Mouse (Mus musculus) layer of hippocampus, adult 9-10 months (tissue): ENCODE measurements around the gene Slc25a16.
A peak's percentile ranks its signal among the peaks of the same experiment; 100 is the strongest.

Experiments
- DNase-seq: peaks from one replicate; pipeline ENCODE4 v3.0.0; 2022; ENCODE audit warnings: low spot score

The Slc25a16 gene

DNA sequence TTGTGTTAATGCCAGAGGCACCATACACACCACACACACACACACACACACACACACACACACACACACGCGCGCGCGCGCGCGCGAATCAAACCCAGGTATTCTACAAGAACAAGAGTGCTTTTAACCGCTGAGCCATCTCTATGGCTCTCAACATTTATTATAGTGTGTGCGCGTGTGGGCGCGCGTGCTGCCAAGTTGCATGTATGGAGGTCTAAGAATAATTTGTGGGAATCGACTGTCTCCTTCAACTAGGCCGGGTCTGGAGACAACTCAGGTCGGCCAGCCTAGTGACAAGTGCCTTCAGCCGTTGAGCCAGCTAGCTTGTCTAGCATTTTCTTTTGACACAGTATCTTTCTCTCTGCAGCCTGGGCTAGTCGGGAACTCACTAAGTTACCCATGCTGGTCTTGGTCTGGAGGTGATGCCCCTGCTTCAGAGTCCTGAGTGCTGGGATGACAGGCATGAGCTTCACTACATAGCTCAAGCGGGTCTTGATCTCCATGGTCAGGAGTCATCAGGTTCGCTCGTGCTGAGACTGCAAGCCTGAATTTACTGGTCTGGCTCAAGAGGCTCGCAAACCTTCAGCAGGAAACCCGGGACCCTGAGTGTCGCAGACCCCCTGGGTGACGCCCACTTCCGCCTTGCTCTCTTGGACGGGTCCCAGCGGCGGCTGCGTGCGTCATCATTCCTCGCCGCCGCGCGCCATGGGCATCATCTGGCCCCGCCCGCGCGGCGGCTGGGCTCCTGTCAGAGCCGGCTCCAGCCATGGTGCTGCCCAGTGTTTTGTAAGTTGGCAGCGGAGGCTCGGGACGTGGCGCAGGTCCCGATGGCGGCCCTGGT lies at the start of gene Slc25a16:
Gene Slc25a16, plus strand, starts transcription at position 709 of the 841 bp plus-strand sequence.
- peak; percentile 88 for DNase-seq

DNA sequence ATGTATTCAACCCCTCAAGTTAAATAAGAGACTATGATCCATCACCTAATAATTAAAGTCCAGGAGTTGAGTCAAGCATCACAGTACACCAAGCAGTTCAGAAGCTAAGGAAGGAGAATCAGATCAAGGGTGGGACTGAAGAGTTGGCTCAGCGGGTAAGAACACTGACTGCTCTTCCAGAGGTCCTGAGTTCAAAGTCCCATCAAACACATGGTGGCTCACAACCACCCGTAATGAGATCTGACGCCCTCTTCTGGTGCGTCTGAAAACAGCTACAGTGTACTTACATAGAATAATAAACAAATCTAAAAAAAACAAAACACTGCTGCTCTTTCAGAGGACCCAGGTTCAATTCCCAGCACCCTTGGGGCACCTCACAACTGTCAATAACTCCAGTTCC lies 45.6 kb upstream of the Slc25a16 start:
- DNase-seq = no peak

DNA sequence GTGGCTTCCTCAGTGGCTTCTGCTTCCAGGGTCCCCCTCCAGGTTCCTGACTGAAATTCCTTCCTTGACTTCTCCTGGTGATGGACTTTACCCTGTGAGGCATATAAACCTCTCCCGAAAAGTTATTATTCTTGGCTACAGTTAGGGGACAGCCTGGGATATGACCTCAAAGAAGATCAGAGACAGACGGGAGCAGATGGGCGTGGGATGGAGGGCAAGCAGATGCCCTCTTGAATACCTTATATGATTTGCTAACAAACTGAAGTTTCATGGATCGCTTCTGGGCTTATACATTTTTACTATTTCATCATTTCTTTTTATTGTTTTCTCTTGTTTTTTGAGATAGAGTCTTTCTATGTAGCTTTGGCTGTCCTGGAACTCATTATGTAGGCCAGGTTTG lies 44.9 kb upstream of the Slc25a16 start:
- DNase-seq = no peak

DNA sequence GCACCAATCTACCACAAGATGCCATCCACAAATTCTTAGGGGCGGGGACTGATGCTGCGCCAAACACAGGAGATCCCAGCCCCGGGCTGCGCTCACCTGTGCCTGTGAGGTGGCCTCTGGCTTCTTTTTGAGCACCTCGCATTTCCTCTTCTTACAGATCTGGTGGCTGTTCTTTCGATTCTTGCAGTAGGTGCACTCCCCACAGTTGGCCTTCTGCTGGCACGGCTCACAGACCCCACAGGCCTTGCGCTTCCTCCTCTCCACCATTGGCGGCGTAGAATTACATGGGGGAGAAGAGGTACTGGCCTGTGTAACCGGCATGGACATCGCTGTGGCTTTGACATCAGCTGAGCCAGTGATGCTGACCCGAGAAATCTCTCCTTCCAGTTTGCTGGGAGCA lies 42.4 kb upstream of the Slc25a16 start:
- DNase-seq = no peak

DNA sequence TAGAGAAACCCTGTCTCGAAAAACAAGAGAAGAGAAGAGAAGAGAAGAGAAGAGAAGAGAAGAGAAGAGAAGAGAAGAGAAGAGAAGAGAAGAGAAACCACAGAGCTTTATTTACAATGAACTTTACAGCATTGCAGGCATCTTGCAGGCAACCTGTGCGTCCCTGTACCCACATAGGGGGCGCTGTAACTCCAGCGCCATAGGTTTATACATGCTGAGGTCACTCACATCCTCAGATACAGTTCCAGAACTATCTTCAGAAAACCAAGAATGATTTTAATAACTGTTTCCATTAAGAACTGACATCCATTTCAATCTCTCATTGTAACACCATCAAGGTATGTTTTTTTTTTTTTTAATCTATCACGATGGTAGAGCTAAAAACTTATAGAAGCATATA lies 39.2 kb upstream of the Slc25a16 start:
- no peak for DNase-seq

DNA sequence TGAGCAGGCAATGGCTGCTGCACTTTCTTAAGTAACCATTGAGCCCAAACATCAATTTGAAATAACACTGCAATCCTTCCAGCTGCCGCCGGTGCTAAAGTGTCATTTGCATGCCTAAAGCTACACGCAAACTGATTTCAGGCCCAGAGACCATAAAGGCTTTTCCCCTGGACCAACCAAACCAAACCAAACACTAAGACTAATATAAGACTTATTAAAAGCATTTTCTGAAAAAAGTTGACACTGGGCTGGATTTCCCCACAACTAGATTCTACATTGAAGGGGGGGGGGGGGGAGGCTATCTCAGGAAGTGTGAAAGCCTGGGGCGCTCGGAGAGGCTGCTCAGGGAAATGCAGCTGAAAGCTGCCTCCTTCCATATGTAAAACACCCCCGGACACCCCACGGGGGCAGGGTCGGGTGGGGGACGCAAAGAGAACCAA lies 36.5 kb upstream of the Slc25a16 start:
- DNase-seq = no peak

DNA sequence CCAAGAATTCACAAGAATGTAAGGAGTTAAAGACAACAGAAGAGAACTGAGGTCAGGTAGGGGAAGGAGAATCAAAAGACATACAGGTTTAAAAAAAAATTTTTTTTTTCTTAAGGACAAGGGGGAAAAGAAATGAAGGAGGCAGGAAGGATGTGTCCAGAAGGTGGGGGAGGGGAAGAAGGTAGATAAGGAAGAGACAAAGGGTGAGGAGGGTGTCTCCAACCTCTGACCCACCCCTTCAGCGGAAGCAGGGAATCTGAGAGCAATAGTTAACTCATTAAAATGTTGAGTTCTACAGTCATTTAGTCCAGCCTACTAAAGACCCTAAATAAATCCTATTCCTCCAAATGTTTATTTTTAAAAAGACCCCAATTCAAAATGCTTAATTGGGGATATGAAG lies 35.9 kb upstream of the Slc25a16 start:
- no peak for DNase-seq

DNA sequence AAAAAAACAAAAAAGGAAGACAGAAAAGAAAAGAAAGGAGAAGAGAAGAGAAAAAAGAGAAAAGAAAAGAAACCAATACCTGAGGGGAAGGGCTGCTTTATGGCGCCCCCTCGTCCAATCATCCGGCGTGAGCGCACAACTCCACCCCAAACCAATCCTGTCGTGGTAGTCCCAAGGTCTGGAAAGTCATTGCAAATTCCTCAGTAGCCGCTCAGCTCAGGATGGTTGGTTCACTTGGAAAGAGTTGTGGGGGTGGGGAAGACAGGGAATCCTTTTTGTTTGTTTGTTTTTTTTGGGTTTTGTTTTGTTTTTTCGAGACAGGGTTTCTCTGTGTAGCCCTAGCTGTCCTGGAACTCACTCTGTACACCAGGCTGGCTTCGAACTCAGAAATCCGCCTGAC lies 35.0 kb upstream of the Slc25a16 start:
- no peak for DNase-seq

DNA sequence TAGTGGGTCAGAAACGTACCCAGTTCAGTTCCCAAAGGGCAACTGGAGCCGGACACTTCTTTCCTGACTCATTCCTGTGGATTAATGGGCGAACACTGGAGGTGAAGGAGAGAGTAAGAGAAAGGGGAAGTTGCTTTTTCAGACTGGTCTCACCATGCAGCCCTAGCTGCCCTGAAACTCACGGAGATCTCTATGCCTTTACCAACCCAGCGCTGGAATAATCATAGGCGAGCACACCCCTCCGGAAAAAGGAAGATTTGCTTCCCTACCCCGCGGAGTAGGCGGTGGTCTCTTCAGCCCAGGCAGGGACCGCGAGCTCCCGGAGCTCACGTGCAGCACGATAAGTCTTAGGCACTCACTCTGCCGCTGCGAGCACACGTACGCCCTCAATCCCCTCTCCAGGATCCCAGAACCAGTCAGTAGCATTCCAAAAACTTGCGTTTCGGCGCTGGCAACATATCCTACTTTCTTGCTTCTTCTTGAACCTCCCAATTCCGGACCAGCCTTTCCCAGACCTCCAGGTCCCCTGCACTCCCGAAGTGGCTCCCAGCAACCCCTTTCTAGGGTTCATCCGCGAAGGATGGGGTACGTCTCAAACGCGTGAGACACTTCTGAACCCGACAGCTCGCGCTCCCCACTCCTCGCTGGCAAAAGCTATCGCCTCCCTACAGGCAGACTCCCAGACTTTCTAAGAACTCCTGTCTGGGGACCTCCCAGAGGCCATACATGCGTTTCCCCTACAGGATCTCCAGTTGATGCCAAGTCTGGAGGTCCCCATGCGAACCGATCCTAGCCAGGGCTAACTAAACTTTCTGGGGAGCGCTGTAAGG lies 34.2 kb upstream of the Slc25a16 start:
- DNase-seq = no peak

DNA sequence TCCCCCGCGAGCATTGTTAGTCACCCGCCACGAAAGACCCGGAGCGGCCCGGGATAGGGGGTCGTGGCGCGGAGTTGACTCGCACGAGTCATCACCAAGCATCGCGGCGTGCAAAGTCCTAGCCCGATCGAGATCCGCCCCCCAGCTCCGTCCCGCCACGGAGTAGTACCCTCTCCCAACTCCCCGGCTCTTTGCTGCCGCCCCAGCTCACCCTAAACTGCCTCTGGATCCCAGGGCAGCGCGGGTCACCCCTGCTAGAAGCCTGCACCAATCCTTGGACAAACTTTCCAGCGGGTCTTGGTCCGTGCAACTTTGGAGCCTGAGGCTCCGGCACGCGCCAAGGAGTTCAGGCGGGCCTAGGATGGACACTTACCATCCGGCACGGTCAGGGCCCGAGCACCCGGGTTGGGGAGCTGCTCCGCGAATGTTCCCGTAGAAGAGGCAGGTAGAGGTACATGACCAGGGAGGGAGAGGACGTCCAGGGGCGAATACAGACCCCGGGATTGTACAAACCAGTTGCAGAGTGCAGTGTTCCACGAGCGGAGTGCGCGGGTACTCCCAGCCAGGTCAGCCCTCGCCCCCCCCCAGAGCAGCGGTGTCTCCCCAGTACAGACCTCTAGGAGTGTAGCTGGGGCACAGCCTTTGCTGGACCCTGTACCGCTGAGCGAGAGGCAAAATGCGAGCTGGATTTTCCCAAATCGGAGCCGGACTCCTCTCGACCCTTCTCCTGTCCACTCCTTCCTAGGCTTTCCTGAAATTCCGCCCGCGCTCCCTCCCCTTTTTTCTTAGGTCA lies 33.4 kb upstream of the Slc25a16 start:
- DNase-seq = no peak

DNA sequence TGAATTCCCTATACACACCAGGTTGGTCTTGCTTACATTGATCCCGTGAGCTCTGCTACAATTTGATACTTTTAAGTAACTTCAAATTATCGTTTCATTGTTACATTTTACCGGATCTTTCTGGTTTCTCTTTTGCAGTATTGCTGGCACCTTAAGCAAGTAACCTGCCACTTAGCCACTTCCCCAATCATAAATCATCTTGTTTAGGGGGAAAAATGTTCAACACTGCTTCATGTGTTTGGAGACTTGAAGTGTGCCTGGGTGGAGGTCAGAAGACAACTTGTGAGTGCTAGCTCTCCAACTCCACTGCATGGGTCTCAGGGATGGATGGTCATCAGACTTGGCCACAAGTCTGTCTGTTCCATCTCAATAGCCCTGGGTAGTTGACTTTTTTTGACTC lies 29.4 kb upstream of the Slc25a16 start:
- no peak for DNase-seq

DNA sequence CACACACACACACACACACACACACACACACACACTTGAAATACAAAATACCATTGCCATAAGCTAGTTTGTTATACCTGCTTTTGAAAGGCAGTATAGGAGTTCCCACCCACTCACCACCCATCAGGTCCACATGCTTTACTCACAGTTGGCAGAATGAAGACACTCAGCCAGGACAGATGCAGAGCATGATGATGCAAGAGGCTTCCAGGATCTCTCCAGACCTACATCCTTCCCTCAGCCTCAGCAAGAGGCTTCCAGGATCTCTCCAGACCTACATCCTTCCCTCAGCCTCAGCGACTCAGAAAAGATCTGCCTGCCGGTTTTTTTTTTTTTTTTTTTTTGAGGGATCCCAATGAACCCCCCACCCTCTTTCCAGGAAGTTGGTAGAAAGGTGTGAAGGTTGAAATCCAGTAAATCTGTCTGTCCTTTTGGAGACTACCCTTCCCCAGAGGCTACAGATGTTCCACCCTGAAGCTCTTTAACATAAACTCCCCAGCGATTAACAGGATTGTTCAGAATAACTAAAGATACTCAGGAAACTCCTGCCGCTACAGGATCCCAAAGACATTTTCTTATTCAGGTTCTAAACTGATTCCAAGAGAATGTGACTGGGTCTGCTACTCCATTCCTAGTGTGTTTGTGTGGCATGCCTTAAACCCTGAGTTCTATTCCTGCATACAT lies 27.7 kb upstream of the Slc25a16 start:
- no peak for DNase-seq

DNA sequence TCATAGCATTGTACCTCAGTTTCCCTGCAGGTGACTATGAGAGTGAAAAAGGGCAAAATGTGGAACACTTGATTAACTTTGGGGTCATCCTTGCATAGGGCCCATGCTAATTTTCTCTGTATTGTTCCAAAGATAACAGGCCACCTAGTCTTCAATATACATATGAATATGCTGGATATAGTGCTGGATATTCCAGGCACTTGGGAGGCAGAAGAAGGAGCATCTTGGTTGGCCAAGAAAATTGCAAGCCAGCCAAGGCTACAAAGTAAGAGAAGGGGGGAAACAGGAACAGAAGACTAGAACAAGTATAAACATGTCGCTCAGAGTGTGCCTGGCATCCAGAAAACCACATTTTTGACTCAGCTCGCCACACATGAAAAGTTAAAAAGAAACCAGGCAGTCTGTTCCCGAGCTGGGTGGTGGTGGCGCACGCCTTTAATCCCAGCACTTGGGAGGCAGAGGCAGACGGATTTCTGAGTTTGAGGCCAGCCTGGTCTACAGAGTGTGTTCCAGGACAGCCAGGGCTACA lies 27.0 kb upstream of the Slc25a16 start:
- no peak for DNase-seq

DNA sequence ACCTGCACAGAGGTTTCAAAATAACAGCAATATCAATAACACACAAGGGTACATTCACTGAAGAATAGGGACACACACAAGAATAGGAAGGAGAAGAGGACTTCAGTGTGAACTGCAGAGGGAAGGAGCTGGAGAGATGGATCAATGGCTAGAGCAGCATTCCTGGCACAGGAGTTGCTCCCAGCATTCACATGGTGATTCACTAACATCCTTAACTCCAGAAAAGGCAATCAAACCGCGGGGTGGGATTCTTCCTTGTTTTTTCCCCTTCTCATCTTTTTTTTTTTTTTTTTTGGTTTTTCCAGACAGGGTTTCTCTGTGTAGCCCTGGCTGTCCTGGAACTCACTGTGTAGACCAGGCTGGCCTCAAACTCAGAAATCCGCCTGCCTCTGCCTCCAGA lies 26.0 kb upstream of the Slc25a16 start:
- no peak for DNase-seq

DNA sequence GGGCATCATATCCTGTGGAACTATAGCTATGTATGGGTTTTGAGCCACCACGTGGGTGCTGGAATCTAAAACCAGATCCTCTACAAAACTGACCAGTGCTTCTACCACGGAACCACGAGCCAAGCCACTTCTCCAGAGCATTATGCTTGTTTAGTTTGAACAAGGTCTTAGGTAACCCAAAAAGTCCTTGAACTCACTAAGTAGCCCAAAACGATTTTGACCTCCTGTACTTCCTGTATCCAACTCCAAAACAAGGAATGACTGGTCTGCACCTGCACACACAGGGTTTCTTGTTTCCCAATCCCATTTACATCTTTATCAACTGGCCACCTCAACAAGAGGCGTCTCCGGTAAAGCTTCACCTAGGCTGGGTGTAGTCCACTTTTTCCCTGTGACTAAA lies 25.0 kb upstream of the Slc25a16 start:
- no peak for DNase-seq

DNA sequence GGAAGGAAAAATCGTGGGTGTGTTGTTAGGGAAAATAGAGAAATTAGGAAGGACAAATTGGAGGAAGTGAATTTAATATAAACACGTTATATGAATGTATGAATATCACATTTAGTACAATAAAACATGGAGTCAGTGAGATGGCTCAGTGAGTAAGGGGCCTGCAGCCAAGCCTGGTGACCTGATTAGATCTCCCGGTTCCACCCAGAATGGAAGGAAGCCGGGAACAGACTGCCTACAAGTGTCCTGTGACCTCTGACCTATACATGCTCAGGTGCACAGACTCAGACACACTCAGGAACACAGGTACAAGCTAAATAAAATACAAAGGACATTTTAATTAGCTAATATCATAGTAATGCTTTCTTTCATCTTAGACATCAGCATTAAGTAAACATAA lies 24.4 kb upstream of the Slc25a16 start:
- no peak for DNase-seq

DNA sequence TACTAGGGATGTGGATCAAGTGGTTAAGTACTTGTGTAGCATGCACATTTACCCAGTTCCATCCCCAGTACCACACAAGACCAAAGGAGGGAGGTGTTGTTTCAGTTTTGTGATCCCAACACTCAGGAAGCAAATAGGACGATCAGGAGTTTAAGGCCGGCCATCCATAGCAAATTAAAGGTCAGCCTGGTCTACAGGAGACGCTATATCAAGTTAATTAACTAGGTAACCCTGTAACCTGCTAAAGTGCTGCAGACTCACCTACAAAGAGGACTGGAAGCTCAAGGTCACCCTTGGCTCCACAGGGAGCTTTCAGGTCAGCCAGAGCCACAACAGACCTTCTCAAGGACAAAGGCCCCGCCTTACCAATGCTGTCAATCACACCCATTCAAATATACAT lies 23.7 kb upstream of the Slc25a16 start:
- no peak for DNase-seq

DNA sequence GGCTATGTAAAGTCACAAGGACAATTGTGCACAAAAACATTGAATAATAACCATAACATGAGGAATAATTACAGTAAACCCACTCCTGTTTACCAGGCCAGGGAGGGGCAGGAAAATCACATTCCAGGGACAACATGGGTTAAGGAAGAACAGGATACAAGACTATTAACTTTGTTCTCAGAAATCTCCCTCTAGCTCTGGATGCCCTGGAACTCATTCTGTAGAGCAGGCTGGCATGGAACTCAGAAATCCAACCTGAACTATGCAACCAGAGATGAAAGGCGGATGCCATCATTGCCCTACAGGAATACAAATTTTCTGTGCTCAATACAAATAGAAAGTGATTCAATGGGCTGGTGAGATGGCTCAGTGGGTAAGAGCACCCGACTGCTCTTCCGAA lies 23.0 kb upstream of the Slc25a16 start:
- DNase-seq = no peak

DNA sequence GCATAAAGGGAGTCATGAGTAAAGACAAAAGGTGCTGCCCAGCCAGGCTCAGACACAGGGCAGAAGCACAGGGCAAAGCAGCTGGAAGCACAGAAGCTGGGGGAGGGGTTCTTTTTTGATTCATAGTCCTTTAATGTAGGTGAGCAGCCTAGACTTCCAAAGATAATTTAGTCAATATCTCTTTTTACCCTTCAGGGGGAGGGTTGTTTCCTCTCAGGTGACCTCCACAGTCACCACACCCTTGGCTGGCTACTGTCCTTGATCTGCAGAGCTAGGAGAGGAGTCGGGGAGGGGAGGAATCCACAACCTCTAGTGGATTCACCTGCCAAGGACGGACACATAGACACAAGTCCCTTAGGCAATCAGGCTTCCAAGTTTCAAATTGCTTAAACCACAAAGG lies 22.4 kb upstream of the Slc25a16 start:
- no peak for DNase-seq

DNA sequence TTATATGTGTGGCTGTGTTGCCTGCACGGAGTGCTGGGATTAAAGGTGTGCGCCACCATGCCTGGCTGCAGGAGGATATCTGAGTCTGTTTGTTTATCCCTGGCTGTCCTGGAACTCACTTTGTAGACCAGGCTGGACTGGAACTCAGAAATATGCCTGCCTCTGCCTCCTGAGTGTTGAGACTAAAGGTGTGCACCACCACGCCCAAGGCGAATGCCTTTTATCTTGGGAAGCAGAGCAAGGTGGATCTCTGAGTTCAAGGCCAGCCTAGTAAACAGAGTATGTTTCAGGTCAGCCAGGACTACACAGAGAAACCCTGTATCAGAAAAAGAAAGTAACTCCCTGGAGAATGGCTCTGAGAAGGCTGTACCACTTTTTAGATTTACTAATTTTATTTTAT lies 20.3 kb upstream of the Slc25a16 start:
- DNase-seq = no peak

DNA sequence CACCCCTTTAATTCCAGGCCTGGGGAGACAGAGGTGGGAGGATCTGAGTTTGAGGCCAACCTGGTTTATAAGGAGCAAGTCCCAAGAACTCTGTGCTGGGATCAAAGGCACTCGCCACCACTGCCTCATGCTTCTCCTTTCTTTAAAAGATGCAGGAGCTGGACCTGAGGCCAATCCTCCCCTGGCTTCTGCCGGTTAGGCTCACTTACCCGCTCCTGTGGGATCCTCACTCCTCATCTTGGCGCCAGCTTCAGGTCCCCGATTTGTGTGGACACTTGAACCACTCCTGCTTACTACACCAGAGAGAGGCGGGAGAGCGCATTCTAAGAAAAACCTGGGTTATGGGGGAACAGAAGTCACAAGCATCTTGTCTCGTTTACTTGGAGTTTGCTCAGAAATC lies 18.6 kb upstream of the Slc25a16 start:
- DNase-seq = no peak

DNA sequence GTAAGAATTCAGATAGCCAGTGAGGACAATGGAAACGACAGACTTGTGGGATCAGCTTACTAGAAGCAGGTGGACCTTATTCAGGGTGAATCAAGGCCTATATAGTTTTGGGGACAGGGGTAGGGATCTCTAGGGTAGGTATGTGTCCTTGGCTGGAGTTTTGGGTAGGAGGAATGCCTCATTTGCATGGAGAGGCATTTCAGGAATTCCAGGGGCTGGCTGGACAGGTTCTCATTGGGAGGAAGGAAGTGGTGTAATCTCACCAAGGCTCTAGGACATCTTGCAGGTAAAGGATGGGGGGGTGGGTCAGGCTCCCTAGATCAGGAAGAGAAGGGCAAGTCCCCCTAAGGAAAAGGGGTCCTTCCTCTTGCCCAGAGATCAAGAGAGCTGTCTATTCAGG lies 17.6 kb upstream of the Slc25a16 start:
- DNase-seq = no peak
